Mouse (Mus musculus) cerebellum, adult 9-11 months (tissue): ENCODE results near the gene Lipn.

Experiments
- DNase-seq: peaks from one replicate; pipeline ENCODE4 v3.0.0; 2022

The Lipn gene

GRCm38 (mm10) chr19:34066779-34067472, at the start of gene Lipn:
TSS of gene Lipn (plus strand) at chr19:34067358.
- no peak for DNase-seq

DNA sequence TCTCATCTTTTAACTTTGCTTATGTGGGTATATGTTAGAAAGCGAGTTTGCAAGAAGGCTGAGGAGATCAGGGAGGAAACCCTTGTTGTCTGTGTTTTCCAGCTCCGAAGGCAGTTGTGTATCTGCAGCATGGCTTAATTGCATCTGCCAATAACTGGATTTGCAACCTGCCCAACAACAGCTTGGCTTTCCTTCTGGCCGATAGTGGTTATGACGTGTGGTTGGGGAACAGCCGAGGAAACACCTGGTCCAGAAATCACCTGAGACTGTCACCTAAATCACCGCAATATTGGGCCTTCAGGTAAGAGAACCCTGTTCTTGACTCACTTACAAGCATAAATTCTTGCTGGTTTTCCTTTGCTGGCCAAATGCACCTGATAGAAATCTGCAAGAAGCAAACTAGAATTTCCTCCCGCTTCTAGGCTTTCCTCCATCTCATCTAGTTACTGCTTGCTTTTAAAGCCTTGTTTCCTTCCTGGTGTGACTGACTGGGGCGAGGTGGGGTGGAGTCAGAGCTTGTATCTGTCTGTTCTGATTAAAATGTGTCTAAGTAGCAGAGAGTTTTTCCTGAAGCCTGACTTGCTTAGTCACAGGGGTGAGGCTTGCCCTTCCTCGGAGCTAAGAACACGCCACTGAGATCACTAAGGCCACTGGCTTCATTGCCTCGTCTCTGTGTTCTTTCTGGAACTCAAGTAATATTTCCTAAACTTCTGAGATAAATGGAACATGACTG, 45.6 kb upstream of the Lipn start:
- no peak for DNase-seq

DNA sequence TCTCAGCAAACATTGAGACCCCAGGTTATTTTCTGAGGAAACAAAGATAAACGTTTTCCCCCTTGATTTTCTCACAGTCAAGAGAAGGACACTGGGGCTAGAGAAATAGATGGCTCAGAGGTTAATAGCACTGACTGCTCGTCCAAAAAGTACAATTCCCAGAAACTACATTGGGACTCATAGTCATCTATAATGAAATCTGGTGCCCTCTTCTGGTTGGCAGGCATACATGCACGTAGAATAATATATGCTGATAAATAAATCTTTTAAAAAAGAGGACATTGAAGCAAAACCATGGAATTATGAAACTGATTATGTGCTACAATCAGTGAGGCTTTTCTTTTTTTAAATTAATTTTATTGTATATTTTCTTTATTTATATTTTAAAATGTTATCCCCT, 44.4 kb upstream of the Lipn start:
- DNase-seq: no peak

- DNase-seq: no peak
These were observed 27.4 kb upstream of the Lipn start for GRCm38 (mm10) chr19:34039731-34040130.

- no peak for DNase-seq
These were observed 24.1 kb upstream of the Lipn start for GRCm38 (mm10) chr19:34043008-34043407.

GRCm38 (mm10) chr19:34049371-34050039, 17.7 kb upstream of the Lipn start:
- DNase-seq: no peak

DNA sequence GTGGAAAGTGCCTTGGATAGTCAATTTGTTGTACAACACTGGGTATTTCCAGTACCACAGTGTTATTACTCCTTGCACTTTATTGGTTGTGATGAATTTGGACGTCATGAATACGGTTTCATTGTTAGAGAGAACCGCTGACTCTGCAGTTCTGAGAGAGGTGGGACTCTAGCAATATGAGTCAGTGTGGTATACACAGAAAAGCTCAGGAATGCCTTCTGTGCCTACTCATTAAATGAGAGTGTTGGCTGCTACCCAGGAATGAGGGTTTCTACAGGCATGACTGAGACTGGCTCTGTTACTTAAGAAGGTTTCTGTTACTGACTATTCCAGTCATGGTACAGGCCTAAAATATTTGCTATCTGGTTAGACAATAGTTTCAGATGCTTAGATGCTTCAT, 15.7 kb upstream of the Lipn start:
- DNase-seq: no peak

DNA sequence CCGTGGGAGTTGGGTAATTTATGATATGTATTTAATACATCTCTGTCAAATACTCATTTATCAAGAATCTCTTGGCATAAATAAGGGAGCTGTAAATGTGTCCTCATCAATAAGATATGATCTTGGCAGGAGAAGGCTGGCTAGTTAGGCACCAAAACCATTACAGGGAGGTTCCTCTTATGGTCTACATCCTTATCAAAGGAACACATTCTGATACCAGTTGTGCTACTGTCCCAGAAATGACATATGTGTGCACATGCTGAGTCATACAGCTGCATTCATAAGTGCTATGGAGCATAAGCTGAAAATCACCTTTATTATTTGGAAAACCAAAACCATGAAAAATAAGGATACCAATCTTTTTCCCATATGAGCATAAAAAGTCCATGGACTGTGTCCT, 3.6 kb upstream of the Lipn start:
- no peak for DNase-seq

DNA sequence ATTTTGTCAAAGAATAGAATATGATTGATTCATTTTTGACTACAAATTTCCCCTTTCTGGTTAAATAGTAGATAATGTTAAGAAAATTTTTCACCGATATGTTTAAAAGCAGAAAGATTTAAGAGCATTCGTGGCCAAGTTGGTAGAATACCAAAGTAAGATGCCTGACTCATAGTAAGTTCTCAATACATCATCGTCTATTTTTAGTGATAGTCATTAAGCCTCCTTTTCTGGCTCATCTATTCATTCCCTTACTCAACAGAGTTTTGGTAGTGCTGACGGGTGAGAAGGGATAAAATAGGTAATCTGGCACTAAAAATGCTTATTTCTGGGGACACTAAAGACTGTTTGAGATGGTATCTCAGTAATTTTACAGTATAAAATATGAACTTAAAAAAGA, 3.1 kb upstream of the Lipn start:
- no peak for DNase-seq

- DNase-seq: no peak
These were observed 7.1 kb downstream of the Lipn start for GRCm38 (mm10) chr19:34074239-34074638.

- DNase-seq: no peak
These were observed 11.0 kb downstream of the Lipn start for GRCm38 (mm10) chr19:34078130-34078529.

GRCm38 (mm10) chr19:34089011-34089680, 22.0 kb downstream of the Lipn start:
- DNase-seq: no peak

- no peak for DNase-seq
These were observed 28.2 kb downstream of the Lipn start for GRCm38 (mm10) chr19:34095381-34095780.

GRCm38 (mm10) chr19:34096228-34096627, 29.1 kb downstream of the Lipn start:
- no peak for DNase-seq

GRCm38 (mm10) chr19:34100633-34101032, 33.5 kb downstream of the Lipn start, which contains the start of gene Lipm:
TSS of gene Lipm (plus strand) at chr19:34100933.
- DNase-seq: no peak

GRCm38 (mm10) chr19:34101888-34102287, 34.7 kb downstream of the Lipn start:
- no peak for DNase-seq

GRCm38 (mm10) chr19:34104841-34105240, 37.7 kb downstream of the Lipn start:
- no peak for DNase-seq

- DNase-seq: no peak
These were observed 51.9 kb downstream of the Lipn start for GRCm38 (mm10) chr19:34119102-34119501.

DNA sequence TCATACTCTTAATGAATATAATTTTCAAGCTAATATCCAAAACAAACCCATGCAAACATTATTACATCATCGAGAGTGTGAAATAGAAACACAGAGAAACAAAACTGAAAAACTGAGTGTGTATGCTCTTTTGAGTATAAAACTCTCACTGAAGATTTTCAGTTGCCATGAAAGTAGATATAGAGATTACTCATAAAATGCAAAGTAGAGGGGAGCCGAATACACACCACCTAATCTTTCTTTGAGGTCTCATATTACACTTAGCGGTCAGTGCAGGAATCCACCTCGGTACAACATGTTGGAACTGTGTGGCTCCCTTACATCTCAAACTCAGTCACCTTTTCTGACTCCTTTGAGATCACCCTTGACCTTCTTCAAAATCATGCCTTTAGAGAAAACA, 52.5 kb downstream of the Lipn start:
- DNase-seq: no peak

DNA sequence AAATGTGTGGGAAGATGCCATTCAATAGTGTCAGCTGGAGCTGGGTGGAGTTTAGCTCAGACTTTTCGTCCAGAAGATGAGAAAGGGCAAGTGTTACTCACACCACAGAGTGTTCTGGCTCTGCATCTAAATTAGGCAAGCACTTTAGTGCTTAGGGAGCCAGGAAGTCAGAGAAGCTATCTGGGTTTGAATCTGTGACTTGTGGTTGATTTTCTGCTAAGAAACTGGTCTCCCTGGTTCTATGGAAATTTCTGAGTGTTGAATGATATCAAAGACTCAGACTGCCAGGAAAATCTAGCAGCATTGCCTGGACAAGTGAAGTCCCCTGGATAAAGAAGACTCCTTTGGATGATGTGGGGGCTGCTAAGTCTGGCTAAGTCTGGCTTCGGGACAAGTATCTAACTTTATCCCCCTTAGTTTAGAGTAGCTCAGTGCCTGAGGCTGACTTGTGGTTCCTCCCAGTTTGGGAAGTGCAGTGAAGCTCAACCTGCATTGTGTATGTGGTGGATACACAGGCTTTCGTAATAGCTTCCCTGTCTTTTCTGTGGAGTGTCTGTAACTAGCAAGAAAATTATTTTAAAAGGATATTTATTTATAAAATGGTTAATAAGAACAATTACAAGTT, 53.1 kb downstream of the Lipn start:
- DNase-seq: no peak
